Mouse (Mus musculus) forebrain, embryonic 12.5 days (tissue): ENCODE measurements at regions not wholly inside any gene's neighbourhood (a gene's known extent, or its start where the extent isn't known, plus 50 kb on each side); places are given as distances from the start of the nearest gene placed in this dataset.

ENCODE experiments used
- ATAC-seq: fragments of 200-750 bp; cut with Nextera tagmentation; 2 replicates; pipeline ENCODE4 v1.8.0; 2017; ENCODE audit warnings: moderate TSS enrichment; ENCODE audit not compliant: low FRiP score
- H3K27ac ChIP-seq: fragments of 300-500 bp; sonication (generic); 2 replicates; pipeline ENCODE4 v1.5.1; 2016; ENCODE audit warnings: mild to moderate bottlenecking
- H3K27me3 ChIP-seq: fragments of 300-500 bp; sonication (generic); 2 replicates; pipeline ENCODE4 v1.6.1; 2016; ENCODE audit warnings: mild to moderate bottlenecking
- H3K36me3 ChIP-seq: fragments of 300-500 bp; sonication (generic); replicated peaks from 2 replicates; pipeline ENCODE4 v1.6.1; 2016; ENCODE audit warnings: mild to moderate bottlenecking
- H3K4me1 ChIP-seq: fragments of 300-500 bp; sonication (generic); 2 replicates; pipeline ENCODE4 v1.6.1; 2016
- H3K4me2 ChIP-seq: fragments of 300-500 bp; sonication (generic); 2 replicates; pipeline ENCODE4 v1.6.1; 2016; ENCODE audit warnings: mild to moderate bottlenecking, moderate library complexity
- H3K4me3 ChIP-seq: fragments of 300-500 bp; sonication (generic); replicated peaks from 2 replicates; pipeline ENCODE4 v1.5.1; 2016; ENCODE audit warnings: mild to moderate bottlenecking
- H3K9ac ChIP-seq: fragments of 300-500 bp; sonication (generic); 2 replicates; pipeline ENCODE4 v1.6.1; 2016; ENCODE audit warnings: mild to moderate bottlenecking
- H3K9me3 ChIP-seq: fragments of 300-500 bp; sonication (generic); 2 replicates; pipeline ENCODE4 v1.6.1; 2016
- WGBS: fragments of 180-500 bp; shearing (Covaris S2); methylation state at CpG from one replicate; pipeline ENCODE4 v1.1.7; 2016; 5-methylcytosine and 5-hydroxymethylcytosine counted together

DNA sequence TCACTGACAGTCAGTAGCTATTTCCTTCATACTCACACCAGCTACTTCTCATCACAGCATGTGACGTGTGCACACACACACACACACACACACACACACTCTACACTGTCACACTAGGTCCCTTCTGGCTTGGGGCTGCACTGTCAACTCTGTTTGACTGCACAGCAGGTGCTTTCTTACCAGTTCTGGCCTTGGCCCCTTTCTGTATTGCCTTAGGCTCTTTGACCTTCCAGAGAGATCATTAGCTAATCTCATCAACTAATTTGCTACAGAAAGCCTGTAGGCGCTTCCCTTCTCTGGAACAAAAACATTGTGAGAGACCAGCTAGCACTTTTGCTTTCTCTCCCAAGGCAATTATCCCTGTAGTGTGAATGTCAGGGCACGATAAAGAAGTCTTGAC, 334.4 kb downstream of the Mllt3 start:
- Histone ChIP-seq H3K27me3 (0 out of 2 replicates have a peak, but pooled peaks cover 3% of the 10 kb centered on the region), H3K27ac (no peak overlapping the region), H3K4me3 (no peak overlapping the region), H3K9me3 (no peaks in the 10 kb centered on the region), H3K4me2 (no peak overlapping the region), H3K36me3 (no peaks in the 10 kb centered on the region), H3K9ac (no peak overlapping the region), H3K4me1 (peaks cover 19% of the 10 kb centered on the region)
- 0 out of 2 replicates have a peak, but pooled peaks have one; percentile 41 for ATAC-seq
- 22% methylated on average over 3 of the region's 3 CpGs for WGBS

- no peak overlapping the region for H3K9ac ChIP-seq
- no peaks in the 10 kb centered on the region for H3K36me3 ChIP-seq
- peaks cover 12% of the 10 kb centered on the region for H3K4me1 ChIP-seq
- H3K4me2 ChIP-seq: no peak overlapping the region
- WGBS: 63% methylated on average over 4 of the region's 4 CpGs
- 0 out of 2 replicates have a peak, but pooled peaks cover 3% of the 10 kb centered on the region for H3K27me3 ChIP-seq
- H3K9me3 ChIP-seq: no peaks in the 10 kb centered on the region
- H3K4me3 ChIP-seq: no peak overlapping the region
- no peak for ATAC-seq
- no peak overlapping the region for H3K27ac ChIP-seq
These were observed 336.2 kb downstream of the Mllt3 start for GRCm38 (mm10) chr4:87696921-87697320.

DNA sequence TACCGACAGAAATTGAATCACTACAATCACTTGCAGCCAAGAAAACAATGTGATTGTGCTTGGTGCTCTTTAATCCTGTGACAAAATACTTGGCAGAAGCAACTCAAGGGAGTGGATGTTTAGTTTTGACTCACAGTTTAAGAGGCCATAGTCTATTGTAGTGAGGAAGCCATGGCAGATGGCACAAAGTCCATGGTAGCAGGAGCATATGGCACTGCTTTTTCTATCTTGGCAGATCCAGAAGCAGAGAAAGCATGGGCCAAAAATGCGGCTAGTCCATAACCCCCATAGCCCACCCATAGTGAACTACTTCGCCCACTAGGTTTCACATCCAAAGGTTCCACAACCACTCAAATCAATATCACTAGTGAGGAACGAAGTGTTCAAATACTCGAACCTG, 337.4 kb downstream of the Mllt3 start:
- Histone ChIP-seq H3K4me2 (no peak overlapping the region), H3K27me3 (no peaks in the 10 kb centered on the region), H3K9me3 (no peaks in the 10 kb centered on the region), H3K4me1 (peaks cover 12% of the 10 kb centered on the region), H3K4me3 (no peak overlapping the region), H3K36me3 (no peaks in the 10 kb centered on the region), H3K9ac (no peak overlapping the region), H3K27ac (no peak overlapping the region)
- ATAC-seq: no peak
- 94% methylated on average over 5 of the region's 5 CpGs for WGBS

- H3K9ac ChIP-seq: no peak overlapping the region
- no peaks in the 10 kb centered on the region; the same call in 1 of the 2 replicates for H3K4me1 ChIP-seq
- H3K4me3 ChIP-seq: no peak overlapping the region
- H3K27me3 ChIP-seq: no peaks in the 10 kb centered on the region
- no peak overlapping the region for H3K27ac ChIP-seq
- WGBS: 91% methylated on average over 2 of the region's 2 CpGs
- no peaks in the 10 kb centered on the region for H3K36me3 ChIP-seq
- no peak overlapping the region for H3K4me2 ChIP-seq
- ATAC-seq: no peak
- H3K9me3 ChIP-seq: no peaks in the 10 kb centered on the region
These were observed 340.4 kb downstream of the Mllt3 start for GRCm38 (mm10) chr4:87692741-87693140.

DNA sequence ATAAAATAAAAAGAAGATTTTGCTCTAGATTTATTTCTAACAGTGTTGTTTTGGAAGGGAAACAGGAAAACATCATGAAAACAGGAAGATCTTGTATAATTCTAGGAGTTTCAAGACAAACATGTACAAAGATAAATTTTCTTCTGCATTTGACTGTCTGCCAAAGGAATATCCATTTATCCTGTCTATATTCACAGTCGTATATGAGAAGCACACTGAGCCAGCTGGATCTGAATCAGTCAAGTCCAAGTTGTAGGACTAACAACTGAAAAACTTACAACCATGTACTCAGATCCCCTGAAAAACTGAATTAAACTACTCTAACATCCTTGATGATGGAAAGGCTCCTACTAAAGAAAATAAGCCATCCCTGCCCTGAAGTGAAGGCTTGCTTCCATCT, 348.2 kb downstream of the Mllt3 start:
- H3K9ac ChIP-seq: no peak overlapping the region
- no peaks in the 10 kb centered on the region for H3K9me3 ChIP-seq
- no peak overlapping the region for H3K4me3 ChIP-seq
- no peak overlapping the region for H3K4me2 ChIP-seq
- H3K27ac ChIP-seq: no peak overlapping the region
- WGBS: 88% methylated on average over 1 of the region's 1 CpGs
- ATAC-seq: no peak
- no peaks in the 10 kb centered on the region for H3K4me1 ChIP-seq
- no peaks in the 10 kb centered on the region for H3K36me3 ChIP-seq
- no peaks in the 10 kb centered on the region for H3K27me3 ChIP-seq

- H3K9ac ChIP-seq: no peak overlapping the region
- no peak overlapping the region for H3K4me2 ChIP-seq
- H3K4me3 ChIP-seq: no peak overlapping the region
- no peak overlapping the region for H3K27ac ChIP-seq
- H3K4me1 ChIP-seq: no peaks in the 10 kb centered on the region
- no peaks in the 10 kb centered on the region for H3K36me3 ChIP-seq
- 89% methylated on average over 2 of the region's 2 CpGs for WGBS
- no peaks in the 10 kb centered on the region for H3K27me3 ChIP-seq
- ATAC-seq: no peak
- H3K9me3 ChIP-seq: no peaks in the 10 kb centered on the region
These were observed 350.4 kb downstream of the Mllt3 start for GRCm38 (mm10) chr4:87682783-87683182.

DNA sequence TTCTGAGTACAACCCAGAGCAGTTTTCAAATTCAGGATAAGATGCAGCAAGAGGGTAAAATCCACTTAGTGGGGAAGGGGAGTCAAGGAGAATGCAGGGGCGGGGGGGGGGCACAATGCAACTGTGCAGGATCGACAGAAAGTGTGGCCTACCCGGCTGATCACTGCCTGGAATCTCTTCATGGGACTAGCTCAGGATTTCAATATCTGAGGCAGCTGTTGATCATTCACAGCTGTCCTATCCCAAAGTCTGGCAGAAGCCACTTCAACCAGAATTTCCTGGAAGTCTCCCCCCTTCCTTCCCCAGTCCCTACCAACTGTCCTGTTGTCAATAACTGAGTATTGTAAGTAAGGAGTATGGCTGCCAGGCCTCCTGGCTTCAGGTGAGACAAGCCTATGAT, 362.1 kb downstream of the Mllt3 start:
- no peak for ATAC-seq
- Histone ChIP-seq H3K36me3 (no peaks in the 10 kb centered on the region), H3K9ac (no peak overlapping the region), H3K27me3 (no peaks in the 10 kb centered on the region), H3K9me3 (no peaks in the 10 kb centered on the region), H3K27ac (no peak overlapping the region), H3K4me2 (no peak overlapping the region), H3K4me3 (no peak overlapping the region), H3K4me1 (no peaks in the 10 kb centered on the region)
- WGBS: 74% methylated on average over 3 of the region's 3 CpGs

DNA sequence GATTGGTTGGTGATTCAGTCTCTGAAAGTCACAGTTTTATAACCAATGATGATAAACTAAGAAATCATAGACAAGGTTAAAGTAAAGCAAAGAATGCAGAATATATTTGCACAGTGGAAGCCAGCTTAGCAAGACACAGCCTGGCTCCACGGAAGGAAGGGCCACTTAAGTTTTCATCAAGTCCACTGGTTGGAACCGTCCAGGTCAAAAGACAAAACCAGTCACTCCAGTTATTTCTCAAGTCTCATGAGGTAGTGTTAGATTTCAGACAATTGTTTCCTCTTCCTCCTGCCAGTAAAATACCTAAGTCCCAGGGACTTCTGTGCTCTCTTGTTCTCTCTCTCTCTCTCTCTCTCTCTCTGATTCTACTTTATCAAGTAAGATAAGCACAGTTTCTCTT, 363.0 kb downstream of the Mllt3 start:
- H3K27me3 ChIP-seq: no peaks in the 10 kb centered on the region
- no peaks in the 10 kb centered on the region for H3K36me3 ChIP-seq
- WGBS: 84% methylated on average over 2 of the region's 2 CpGs
- ATAC-seq: no peak
- no peaks in the 10 kb centered on the region for H3K4me1 ChIP-seq
- H3K4me2 ChIP-seq: no peak overlapping the region
- H3K4me3 ChIP-seq: no peak overlapping the region
- no peak overlapping the region for H3K27ac ChIP-seq
- H3K9ac ChIP-seq: no peak overlapping the region
- no peaks in the 10 kb centered on the region for H3K9me3 ChIP-seq

GRCm38 (mm10) chr4:87669480-87669879, 363.7 kb downstream of the Mllt3 start:
- Histone ChIP-seq H3K4me2 (no peak overlapping the region), H3K4me1 (no peaks in the 10 kb centered on the region), H3K27me3 (no peaks in the 10 kb centered on the region), H3K27ac (no peak overlapping the region), H3K9me3 (no peaks in the 10 kb centered on the region), H3K36me3 (no peaks in the 10 kb centered on the region), H3K9ac (no peak overlapping the region), H3K4me3 (no peak overlapping the region)
- ATAC-seq: no peak
- 83% methylated on average over 1 of the region's 1 CpGs for WGBS

DNA sequence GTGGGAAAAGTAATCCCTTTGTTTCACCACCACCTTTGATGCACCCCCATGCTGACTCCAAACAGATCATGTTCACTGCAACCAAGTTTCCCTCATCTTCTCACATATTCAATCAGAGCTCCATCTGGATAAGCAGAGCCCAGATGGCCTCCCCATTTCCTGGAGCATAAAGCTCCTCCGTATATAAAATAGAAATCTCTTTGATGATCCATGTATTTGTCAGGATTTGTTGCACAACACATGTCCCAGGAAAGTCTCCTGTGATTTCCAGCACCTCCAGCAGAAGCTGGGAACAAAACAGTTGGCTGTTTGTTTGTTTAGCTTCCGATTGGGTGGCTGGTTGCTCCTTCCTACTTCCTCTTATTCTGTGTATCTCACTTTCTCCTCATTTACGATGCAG, 364.9 kb downstream of the Mllt3 start:
- no peak overlapping the region for H3K9ac ChIP-seq
- no peak overlapping the region for H3K4me2 ChIP-seq
- ATAC-seq: no peak
- H3K4me1 ChIP-seq: no peaks in the 10 kb centered on the region
- no peaks in the 10 kb centered on the region for H3K27me3 ChIP-seq
- H3K9me3 ChIP-seq: no peaks in the 10 kb centered on the region
- H3K27ac ChIP-seq: no peak overlapping the region
- no peaks in the 10 kb centered on the region for H3K36me3 ChIP-seq
- H3K4me3 ChIP-seq: no peak overlapping the region
- 71% methylated on average over 3 of the region's 3 CpGs for WGBS

DNA sequence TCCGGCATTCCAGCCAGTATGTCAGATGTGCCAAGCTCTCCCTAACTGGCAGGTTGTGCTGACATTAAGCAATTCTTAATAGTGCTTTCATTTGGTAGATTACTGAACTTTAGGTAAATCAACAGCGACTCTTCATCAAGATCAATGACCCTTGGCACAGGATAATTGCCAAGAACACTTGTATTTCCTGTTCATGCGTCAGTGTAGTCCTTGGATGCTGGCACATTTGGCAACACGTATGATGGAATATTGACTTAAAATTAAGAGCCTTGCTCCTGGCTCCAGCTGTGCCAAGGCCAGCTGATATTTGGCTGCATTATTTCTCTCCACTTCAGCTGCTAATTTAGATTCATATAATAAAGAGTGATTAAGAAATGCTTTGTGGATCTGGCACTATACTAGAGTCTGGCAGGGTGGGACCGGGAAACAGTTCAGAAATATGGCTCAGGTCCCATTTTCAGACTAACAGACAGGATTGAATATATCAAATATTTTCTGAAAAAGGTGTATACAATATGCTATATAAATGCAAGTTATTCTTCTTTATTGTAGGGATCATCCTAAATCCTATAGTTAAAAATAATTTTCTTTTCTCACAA, 365.5 kb downstream of the Mllt3 start:
- no peak overlapping the region for H3K4me3 ChIP-seq
- no peaks in the 10 kb centered on the region for H3K9me3 ChIP-seq
- H3K9ac ChIP-seq: no peak overlapping the region
- H3K36me3 ChIP-seq: no peaks in the 10 kb centered on the region
- H3K4me2 ChIP-seq: no peak overlapping the region
- WGBS: 89% methylated on average over 5 of the region's 5 CpGs
- ATAC-seq: no peak
- H3K27me3 ChIP-seq: no peaks in the 10 kb centered on the region
- 0 out of 2 replicates have a peak, but pooled peaks cover 2% of the 10 kb centered on the region for H3K4me1 ChIP-seq
- no peak overlapping the region for H3K27ac ChIP-seq

DNA sequence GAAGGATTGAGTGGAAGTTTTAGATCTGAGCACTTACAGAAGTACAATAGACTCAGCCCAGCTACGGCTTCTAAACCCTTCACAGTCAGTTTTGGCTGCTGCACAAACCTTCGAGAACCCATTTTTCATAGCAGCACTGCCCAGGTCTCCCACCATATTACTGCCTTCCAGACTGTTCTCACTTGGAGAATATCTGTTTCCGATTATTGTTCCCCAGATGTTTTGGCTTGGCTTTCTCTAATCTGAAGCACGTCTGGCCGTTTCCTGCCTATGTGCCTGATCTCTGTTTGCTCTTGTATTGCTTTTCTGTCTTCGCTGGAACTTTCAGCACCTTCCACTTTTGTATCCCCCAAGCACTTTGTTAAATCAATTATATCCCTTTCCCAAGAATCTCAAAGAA, 368.0 kb downstream of the Mllt3 start:
- Histone ChIP-seq H3K4me3 (no peak overlapping the region), H3K36me3 (no peaks in the 10 kb centered on the region), H3K27me3 (no peaks in the 10 kb centered on the region), H3K4me2 (no peak overlapping the region), H3K27ac (no peak overlapping the region), H3K9ac (no peak overlapping the region), H3K9me3 (no peaks in the 10 kb centered on the region), H3K4me1 (0 out of 2 replicates have a peak, but pooled peaks cover 2% of the 10 kb centered on the region)
- WGBS: 82% methylated on average over 6 of the region's 6 CpGs
- no peak for ATAC-seq

GRCm38 (mm10) chr4:87662876-87663275, 370.3 kb downstream of the Mllt3 start:
- H3K4me3 ChIP-seq: no peak overlapping the region
- H3K27me3 ChIP-seq: no peaks in the 10 kb centered on the region
- ATAC-seq: no peak
- 70% methylated on average over 2 of the region's 2 CpGs for WGBS
- no peak overlapping the region for H3K27ac ChIP-seq
- H3K9ac ChIP-seq: no peak overlapping the region
- H3K36me3 ChIP-seq: no peaks in the 10 kb centered on the region
- H3K9me3 ChIP-seq: no peaks in the 10 kb centered on the region
- H3K4me1 ChIP-seq: peaks cover 10% of the 10 kb centered on the region
- no peak overlapping the region for H3K4me2 ChIP-seq
